Mouse (Mus musculus): ENCODE results near the gene Gtf2e1.

DNA sequence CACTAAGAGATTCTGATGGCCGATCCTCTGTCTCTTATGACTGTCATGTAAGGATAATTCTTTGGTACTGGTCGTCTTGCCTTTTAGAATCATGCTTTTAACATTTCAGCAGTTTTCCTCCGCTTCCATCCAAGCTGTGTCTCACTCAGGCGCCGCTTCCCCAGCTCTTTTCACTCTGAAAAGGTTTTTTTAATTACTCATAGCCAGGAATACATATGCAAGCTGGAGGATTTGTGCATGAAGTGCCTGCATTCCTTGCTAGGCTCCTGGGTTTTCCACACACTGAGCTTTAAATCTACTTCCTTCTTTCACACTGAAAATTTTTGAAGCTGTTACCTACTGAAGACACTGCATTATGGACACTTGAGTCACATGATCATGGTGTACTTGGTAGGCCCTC lies 23.4 kb upstream of the Gtf2e1 start:
- TF ChIP-seq CTCF (IDR thresholded peaks at IDR 0.05; ENCODE audit: low read depth) (no peak), EP300 (IDR thresholded peaks at IDR 0.05; ENCODE audit: low read depth) (no peak)
